Mouse (Mus musculus): ENCODE measurements around the gene Capn11.
A peak's percentile ranks its signal among the peaks of the same experiment; 100 is the strongest.

Gene Capn11

GRCm38 (mm10) chr17:45659225-45659624 is at the start of gene Capn11:
TSS of gene Capn11 (minus strand) at chr17:45659325.
- DNase-seq (ENCODE audit: extremely low read depth, low read depth) = no peak

GRCm38 (mm10) chr17:45708179-45708578 is 49.1 kb upstream of the Capn11 start:
- no peak for DNase-seq (ENCODE audit: extremely low read depth, low read depth)

GRCm38 (mm10) chr17:45707376-45707775 is 48.3 kb upstream of the Capn11 start:
- DNase-seq (ENCODE audit: extremely low read depth, low read depth) = no peak

- DNase-seq (ENCODE audit: extremely low read depth, low read depth) = no peak
Observed at GRCm38 (mm10) chr17:45706796-45707195, 47.7 kb upstream of the Capn11 start.

GRCm38 (mm10) chr17:45703187-45703586 is 44.1 kb upstream of the Capn11 start:
- DNase-seq (ENCODE audit: extremely low read depth, low read depth) = no peak

- DNase-seq (ENCODE audit: extremely low read depth, low read depth) = no peak
Observed at GRCm38 (mm10) chr17:45702254-45702653, 43.1 kb upstream of the Capn11 start.

GRCm38 (mm10) chr17:45701236-45701591 is 42.1 kb upstream of the Capn11 start:
- DNase-seq (ENCODE audit: extremely low read depth, low read depth) = no peak

GRCm38 (mm10) chr17:45700496-45701235 is 41.5 kb upstream of the Capn11 start:
- no peak for DNase-seq (ENCODE audit: extremely low read depth, low read depth)

GRCm38 (mm10) chr17:45699039-45699740 is 40.1 kb upstream of the Capn11 start:
- no peak for DNase-seq (ENCODE audit: extremely low read depth, low read depth)

GRCm38 (mm10) chr17:45698368-45698767 is 39.2 kb upstream of the Capn11 start:
- DNase-seq (ENCODE audit: extremely low read depth, low read depth) = no peak

GRCm38 (mm10) chr17:45696981-45697380 is 37.9 kb upstream of the Capn11 start:
- DNase-seq (ENCODE audit: extremely low read depth, low read depth) = no peak

- DNase-seq (ENCODE audit: extremely low read depth, low read depth) = peak; percentile 77
Observed at GRCm38 (mm10) chr17:45695227-45696120, 36.3 kb upstream of the Capn11 start.

- no peak for DNase-seq (ENCODE audit: extremely low read depth, low read depth)
Observed at GRCm38 (mm10) chr17:45693812-45694565, 34.9 kb upstream of the Capn11 start.

- no peak for DNase-seq (ENCODE audit: extremely low read depth, low read depth)
Observed at GRCm38 (mm10) chr17:45692159-45692558, 33.0 kb upstream of the Capn11 start.

- no peak for DNase-seq (ENCODE audit: extremely low read depth, low read depth)
Observed at GRCm38 (mm10) chr17:45690044-45690443, 30.9 kb upstream of the Capn11 start.

GRCm38 (mm10) chr17:45689120-45689519 is 30.0 kb upstream of the Capn11 start:
- no peak for DNase-seq (ENCODE audit: extremely low read depth, low read depth)

GRCm38 (mm10) chr17:45686716-45687115 is 27.6 kb upstream of the Capn11 start, which contains the start of gene Tmem63b:
TSS of gene Tmem63b (minus strand) at chr17:45686905.
- peak; percentile 72 for DNase-seq (ENCODE audit: extremely low read depth, low read depth)

GRCm38 (mm10) chr17:45686093-45686619 is 27.0 kb upstream of the Capn11 start, which contains the start of gene Mrpl14:
TSS of gene Mrpl14 (plus strand) at chr17:45686322.
- no peak for DNase-seq (ENCODE audit: extremely low read depth, low read depth)

- DNase-seq (ENCODE audit: extremely low read depth, low read depth) = no peak
Observed at GRCm38 (mm10) chr17:45685171-45686092, 26.3 kb upstream of the Capn11 start.
